Mouse (Mus musculus) brain, embryonic 14.5 days (tissue): ENCODE data around the gene Celf2.

Source experiments
- CTCF ChIP-seq: fragments of 200-500 bp; IDR thresholded peaks from 2 replicates; pipeline ENCODE4 v1.5.1; 2012; ENCODE audit warnings: inconsistent platforms, mild to moderate bottlenecking, moderate library complexity, borderline replicate concordance; ENCODE audit not compliant: insufficient read depth, insufficient read length; ENCODE audit errors: extremely low read depth
- POLR2A ChIP-seq: fragments of 200-500 bp; IDR thresholded peaks from 2 replicates; pipeline ENCODE4 v1.6.1; 2012; ENCODE audit warnings: mild to moderate bottlenecking, inconsistent platforms, borderline replicate concordance; ENCODE audit not compliant: poor library complexity, insufficient read depth, insufficient read length, severe bottlenecking; ENCODE audit errors: extremely low read depth

DNA sequence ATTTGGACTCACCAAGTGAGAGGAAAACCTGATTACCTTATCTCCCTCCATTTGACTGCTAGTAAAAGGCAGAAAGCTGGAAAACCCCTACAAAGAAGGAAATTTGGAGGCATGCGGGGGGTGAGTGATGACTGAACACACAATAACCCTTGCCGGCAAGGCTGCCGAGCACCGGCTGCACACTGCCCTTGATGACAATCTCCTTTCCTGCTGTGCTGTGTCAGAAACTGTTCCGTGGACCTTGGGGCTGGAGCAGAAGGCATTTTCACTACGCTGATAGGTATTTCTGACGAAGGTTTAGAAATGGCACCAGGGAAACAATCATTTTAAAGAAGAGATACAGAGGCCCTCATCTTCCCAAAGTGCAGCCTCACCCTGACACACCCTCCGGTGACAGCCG is 779.4 kb downstream of the Celf2 start:
- TF ChIP-seq CTCF, result no peak
- TF ChIP-seq POLR2A, result no peak
